Mouse (Mus musculus) urinary bladder, postnatal 36 days (tissue): Measurements from ENCODE around the gene Elfn1.
A peak's percentile ranks its signal among the peaks of the same experiment; 100 is the strongest.

Experiments used
- DNase-seq, 2 experiments: peaks; one replicate each; pipeline ENCODE4 v3.0.0; 2022; ENCODE audit warnings: low spot score in 2 of 2, mixed read lengths in 1 of 2

Elfn1 gene

DNA sequence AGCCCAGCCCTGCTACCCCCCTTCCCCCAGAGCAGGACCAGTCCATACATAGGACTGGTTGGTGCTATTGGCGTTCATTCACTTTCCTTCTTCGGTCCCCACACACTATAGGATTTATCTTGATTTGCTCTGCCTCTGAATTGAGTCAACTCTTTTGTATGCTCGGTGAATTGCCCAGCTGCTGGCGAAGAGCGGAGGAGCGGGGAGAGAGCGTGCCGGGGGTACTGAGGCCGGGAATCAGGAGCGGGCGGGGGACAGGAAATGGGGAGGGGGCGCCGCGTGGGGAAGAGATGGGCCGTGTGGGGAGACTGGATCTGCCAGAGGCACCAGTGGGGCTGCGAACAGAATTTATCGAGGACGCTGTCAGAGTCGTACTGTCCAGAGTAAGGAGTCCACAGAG lies 3.8 kb downstream of the Elfn1 start:
- no peak for DNase-seq

- no peak for DNase-seq
Observed at GRCm38 (mm10) chr5:139912121-139912771, 4.5 kb downstream of the Elfn1 start.

DNA sequence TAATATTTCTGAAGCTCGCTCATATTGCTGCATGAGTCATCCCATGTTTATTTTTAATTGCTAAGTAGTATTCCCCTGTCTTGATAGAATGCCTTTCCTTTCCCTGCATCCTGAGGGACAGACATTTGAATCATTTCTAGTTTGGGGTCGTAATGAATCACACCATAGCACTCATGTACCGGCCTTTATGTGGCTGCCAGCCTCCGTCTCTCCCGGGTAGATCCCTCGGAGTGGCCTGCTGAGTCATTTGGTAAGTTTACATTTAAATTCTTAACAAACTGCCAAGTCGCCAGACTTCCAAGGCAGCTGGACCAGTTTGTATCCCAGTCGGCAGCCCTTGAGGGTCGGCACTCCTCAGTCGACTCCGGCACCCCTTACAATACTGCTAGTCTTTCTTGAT lies 13.9 kb downstream of the Elfn1 start:
- no peak for DNase-seq

GRCm38 (mm10) chr5:139923867-139924266 lies 16.1 kb downstream of the Elfn1 start:
- DNase-seq: no peak

DNA sequence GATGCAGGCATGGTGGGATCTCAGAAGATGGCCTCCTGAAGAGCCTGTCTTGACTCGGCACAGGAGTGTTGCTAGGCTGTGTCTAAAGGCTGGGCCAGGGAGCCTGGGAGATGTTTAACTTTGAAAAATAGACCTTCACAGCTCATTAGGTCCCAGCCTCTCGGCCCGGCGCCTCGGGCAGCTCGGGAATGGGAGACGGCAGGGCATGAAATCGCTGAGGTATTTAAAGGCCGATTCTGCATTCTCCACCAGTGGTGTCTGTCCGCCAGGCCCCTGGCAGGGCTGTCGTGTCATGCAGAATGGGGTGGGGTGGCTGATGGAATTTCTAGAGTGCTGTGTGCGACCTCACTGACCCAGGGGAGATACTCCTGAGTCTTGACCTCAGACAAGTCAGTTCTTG lies 22.4 kb downstream of the Elfn1 start:
- DNase-seq: no peak

DNA sequence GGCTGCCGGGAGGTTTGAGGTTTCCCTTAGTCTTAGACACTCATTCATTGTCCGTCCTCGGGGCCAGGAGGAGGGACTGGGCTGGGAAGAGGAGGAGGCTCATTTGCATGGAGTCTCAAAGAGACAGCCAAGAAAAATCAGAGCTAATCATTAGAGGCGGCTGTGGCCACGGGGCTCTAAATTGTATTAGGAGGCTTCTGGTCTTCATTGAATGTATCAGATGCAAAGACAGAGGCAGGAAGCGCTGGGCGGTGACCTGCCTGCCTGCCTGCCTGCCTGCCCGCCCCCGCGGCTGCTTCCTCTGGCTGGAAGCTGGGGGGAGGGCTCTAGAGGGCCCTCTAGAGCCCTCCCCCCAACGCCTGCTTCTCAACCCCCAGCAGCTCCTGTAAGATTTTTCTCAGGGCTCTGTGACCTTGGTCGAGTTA lies 23.2 kb downstream of the Elfn1 start:
- DNase-seq: no peak

DNA sequence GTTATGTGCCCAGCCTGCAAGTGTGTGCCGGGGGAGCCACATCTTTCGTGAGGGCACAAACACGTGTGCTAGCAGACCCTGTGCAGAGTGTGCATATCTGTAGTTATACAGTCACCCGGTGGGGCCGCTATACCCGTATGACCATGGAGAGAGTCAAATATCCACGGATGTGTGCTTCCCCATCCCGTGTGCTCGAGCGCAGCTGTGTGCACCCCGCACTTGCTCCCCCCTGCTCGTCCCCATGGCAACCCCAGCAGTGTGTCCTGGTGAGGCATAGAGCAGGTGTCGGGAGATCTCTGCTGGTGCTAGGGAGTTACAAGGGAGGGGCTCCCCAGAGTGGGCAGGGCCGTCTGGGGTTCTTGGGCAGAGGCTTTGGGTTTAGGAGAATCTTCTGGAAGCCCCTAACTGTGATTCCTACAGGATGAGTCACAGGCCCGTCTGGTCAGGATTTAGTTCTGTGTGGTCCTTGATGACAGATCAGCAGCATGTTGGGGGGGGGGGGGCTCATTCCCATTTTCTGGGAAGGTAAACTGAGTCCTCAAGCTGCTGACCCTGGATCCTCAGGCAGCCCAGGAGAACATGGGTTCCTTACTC lies 24.3 kb downstream of the Elfn1 start:
- no peak for DNase-seq

DNA sequence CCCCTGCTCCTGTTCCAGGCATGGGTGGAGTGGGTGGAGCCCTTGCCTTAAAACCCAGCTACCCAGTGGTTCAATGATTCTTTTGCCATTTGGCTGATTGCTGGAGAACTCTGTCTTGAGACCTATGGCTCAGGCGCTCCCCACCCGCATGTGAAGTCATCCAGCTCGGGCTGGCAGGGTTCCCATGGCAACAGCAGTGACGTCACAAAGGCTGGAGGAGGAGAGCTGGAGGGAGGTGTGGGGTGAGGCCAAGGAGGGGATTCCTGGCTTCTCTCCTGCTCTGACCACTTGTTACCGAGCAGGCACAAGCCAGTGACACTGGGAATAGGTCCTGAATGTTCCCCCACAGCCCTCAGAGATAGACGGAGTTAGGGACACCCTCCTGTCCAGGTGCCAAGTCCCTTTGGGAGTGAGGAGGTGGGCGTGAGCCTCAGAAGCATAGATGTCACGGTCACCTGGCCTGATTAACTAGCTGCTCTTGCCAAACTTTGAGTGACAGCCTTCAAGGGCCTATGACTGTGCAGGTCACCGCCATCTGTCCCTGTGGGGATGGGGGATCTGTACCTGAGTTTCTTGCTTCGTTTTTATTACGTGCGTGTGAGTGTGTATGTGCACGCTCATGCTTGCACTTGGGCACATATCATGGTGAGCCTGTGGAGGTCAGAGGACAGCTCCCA lies 25.0 kb downstream of the Elfn1 start:
- DNase-seq: peak in 1 of 2 experiments; percentile 18

DNA sequence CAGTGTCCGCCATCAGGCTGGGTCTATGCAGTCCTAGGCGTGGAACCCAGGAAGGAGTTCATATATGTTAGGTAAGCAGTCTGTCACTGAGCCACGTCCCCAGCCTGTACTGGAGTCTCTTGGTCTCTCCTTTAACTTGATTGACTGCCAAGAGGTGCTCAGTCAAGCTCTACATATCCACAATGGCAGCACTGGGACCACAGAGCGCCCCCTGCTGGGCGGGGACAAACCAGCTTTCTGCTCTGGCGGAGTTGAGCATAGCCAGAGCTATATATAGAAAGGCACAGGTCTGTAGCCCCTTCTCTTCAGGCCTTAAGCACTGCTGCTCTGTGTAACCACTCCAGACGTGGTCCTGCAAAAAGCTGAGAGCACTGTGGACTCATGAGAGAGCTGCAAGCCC lies 25.7 kb downstream of the Elfn1 start:
- DNase-seq: no peak

DNA sequence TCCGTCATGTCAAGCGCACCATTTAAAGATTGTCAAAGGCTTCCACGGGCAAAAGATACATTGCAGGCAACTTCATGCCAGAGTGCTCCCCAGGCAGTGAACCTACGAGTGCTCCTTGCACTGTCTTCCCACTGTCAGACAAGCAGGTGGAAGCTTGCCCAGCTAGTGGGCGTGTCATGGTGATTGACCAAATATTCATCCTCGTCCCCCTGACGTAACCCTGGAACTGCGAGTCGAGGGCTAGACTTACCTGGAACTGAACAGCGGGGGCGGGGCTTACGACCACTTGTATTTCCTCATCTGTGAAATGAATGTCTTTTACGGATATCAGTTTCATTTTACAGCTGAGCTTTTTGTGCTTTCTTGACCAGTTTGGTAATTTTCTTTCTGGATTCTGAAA lies 28.7 kb downstream of the Elfn1 start:
- no peak for DNase-seq

- DNase-seq: no peak
Observed at GRCm38 (mm10) chr5:139944697-139945096, 37.0 kb downstream of the Elfn1 start.

GRCm38 (mm10) chr5:139945715-139946364 lies 38.1 kb downstream of the Elfn1 start:
- DNase-seq: no peak

GRCm38 (mm10) chr5:139947446-139947845 lies 39.7 kb downstream of the Elfn1 start:
- no peak for DNase-seq

DNA sequence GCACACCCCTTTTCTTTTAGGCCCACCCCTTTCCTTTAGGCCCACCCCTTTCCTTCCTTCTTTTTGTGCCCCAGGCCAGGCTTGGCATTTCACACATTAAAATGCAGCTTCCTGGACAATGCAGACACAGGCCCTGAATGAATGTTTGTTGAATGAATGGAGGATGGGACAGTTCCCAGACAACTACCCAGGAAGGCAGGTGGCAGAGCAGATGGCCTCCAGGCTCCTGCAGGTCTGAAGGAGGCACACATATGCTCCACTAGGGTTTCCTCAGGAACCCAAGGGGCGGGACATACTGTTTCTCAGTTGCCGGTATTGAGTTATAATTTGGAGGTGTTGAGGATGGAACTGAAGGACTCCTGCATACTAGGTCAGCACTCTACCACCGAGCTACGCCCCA lies 40.8 kb downstream of the Elfn1 start:
- no peak for DNase-seq

GRCm38 (mm10) chr5:139949363-139949762 lies 41.6 kb downstream of the Elfn1 start:
- DNase-seq: no peak

- no peak for DNase-seq
Observed at GRCm38 (mm10) chr5:139949975-139950578, 42.3 kb downstream of the Elfn1 start.

DNA sequence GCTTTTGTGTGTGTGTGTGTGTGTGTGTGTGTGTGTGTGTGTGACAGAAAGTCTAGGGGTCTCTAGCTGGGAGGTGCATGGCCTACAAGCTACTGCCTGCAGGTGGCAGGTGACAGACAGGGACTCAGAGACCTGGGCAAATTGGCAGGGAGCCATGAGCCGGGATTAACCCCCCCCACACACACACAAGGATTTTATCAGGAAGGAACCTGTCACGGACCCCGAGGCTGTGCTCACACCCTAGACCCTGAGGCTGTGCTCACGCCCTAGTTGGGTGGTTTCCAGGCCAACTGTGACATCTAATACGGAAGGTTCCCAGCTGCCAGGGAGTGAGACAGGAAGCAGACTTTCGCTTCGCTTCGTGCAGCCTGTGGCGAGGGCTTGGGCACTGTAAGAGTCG lies 49.1 kb downstream of the Elfn1 start:
- no peak for DNase-seq

DNA sequence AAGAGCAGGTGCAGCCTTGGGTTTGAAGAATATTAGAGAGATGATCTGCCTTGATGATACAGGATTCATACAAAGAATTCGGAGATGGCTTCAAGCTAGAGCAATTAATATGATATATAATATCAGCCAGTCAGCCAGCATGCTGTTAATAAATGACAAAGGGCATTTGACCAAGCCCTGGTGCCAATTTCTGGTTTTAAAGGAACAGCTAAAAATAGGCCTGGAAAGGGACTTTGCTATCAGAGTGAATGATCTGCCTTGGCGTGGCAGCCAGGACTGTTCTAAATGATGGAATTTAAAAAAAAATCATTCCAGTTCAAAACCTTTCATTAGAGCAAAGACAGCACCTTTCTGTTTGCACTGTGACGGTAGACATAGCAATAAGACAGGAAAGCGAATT lies 52.0 kb downstream of the Elfn1 start:
- no peak for DNase-seq

- no peak for DNase-seq
Observed at GRCm38 (mm10) chr5:139964391-139964790, 56.6 kb downstream of the Elfn1 start.

DNA sequence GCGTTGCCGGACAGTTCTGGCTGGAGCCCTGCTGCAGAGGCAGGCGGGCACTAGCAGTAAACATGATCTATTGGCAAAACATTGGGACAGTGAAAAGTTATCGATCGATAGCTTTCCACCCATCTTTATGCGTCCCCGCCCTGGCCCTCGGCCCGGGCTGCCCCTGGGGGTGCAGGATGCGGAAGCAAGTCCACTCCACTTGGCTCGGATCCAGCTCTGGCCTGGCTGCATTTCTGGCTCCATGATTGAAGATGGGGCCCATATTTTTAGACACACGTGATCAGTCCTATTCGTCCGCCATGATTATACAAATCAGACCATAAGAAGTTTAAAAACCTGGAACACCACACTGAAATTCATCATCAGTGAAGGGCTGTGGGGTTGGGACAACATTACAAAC lies 57.9 kb downstream of the Elfn1 start:
- no peak for DNase-seq

DNA sequence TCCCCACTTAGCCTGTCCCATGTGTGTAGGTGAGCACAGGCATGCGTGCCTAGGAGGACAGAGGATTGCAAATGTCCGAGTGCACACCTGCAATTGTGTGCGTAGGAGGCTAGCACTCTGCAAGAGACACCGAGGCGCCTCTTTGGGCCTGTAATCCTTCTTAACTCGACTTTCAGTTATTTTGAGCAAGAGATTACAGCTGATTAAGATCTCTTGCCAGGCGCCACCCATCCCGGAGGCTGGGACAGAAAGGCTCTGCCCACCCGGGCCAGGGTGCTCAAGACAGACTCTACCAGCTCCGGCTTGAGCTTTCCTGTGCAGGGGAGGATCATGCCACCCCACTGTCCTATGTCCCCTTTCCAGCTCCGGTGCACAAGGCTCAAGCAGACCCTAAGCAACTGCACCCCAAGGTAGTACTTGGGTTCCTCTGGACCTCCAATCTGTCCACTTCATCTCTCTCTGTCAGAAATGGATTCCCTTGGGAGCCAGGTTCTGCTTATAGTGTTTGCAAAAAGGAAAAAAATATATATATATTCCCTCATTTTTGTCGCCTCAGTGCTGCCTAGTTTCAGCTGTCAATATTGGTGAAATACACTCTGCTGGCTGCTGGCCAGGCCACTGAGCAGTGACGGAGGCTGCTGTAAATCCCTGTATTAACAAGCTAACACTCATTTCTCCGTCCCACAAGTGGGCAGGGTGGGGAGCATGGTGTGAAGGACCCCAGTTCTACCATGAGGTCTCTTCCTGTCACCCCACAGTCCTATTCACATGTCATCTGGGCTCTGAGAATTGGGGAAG lies 61.6 kb downstream of the Elfn1 start:
- no peak for DNase-seq
